Mouse (Mus musculus): ENCODE data around the gene Eif3l. TPM values are rescaled to one million over a fixed set of nuclear protein-coding genes. Genes with fewer than 3 reads are reported as not detected.

The Eif3l gene
- polyA plus RNA-seq (2012; rRNA removed; ENCODE audit: low replicate concordance) = 133 and 209 TPM in 2 replicates

DNA sequence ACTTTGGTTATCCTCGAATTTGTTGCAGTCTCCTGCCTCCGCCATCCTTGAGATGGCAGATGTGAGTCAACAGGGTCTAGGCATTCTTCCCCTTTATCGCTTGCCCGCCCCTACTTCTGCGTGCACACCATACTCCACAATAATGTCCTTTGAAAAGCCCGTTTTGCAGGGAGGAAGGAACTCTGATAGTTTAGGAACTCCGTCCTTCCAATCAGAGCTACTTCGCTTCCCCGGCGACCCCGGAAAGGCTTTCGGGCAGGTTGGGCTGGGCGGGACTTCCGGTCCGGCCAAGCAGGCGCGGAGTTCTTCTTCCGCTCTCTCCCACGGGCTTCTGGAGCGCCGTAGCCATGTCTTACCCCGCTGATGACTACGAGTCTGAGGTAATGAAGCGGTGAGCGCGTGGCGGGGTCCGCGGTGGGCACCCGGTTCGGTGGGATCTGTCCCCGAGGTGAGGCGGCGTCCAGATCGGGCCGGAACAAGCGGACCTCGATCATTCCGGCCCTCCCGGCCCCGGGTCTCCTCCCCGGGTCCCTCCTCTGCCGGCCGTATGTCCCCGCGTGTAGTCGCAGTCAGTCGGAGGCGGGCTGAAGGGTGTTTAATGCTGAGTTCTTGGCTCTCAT, at the start of gene Eif3l:
Eif3l (plus strand) TSS at position 267 of the 620 bp plus-strand sequence.

DNA sequence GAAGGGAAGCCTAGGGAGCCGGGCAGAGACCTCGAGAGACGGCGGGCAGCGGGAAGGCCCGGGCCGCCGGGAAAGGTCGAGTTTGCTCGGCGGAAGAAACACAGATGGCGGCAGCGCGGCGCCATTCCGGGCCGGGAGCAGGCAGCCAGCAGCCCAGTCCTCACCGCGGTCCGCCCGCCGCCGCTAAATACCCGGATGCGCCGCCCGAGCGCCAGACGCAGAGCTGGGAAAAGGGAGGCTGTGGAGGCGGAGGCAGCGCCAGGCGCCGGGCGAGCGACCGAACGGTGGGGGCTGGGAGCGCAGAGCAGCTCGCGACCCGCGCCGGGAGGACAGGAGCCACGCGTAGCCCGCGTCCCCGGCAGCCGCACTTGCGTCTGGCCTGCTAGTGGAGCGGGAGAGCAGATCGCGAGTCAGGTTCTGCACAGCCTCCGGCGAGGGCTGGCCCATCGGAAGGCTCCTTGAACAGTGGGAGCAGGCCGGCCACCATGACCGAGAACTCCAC, 46.7 kb upstream of the Eif3l start, which contains the start of gene H1f0:
H1f0 (plus strand) TSS at position 214 of the 502 bp plus-strand sequence.

DNA sequence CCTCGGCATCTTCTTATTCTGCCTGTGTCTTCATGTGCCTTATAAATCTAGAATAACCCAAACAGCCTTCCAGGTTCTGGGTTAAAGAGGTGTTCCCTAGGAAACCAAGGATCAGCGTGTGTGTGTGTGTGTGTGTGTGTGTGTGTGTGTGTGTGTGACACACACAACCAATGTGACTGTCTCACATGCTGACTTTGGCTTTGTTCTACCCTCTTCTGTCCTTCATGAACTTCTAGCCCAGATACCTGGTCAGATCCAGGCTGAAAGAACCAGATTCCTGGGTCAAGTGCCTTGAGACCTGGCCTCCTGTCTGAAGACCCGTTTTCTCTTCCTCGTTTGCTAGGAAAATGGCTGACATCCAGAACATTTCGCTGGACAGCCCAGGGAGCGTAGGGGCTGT, 33.4 kb upstream of the Eif3l start, which contains the start of gene Galr3:
Galr3 (plus strand) TSS at position 301 of the 400 bp plus-strand sequence.

DNA sequence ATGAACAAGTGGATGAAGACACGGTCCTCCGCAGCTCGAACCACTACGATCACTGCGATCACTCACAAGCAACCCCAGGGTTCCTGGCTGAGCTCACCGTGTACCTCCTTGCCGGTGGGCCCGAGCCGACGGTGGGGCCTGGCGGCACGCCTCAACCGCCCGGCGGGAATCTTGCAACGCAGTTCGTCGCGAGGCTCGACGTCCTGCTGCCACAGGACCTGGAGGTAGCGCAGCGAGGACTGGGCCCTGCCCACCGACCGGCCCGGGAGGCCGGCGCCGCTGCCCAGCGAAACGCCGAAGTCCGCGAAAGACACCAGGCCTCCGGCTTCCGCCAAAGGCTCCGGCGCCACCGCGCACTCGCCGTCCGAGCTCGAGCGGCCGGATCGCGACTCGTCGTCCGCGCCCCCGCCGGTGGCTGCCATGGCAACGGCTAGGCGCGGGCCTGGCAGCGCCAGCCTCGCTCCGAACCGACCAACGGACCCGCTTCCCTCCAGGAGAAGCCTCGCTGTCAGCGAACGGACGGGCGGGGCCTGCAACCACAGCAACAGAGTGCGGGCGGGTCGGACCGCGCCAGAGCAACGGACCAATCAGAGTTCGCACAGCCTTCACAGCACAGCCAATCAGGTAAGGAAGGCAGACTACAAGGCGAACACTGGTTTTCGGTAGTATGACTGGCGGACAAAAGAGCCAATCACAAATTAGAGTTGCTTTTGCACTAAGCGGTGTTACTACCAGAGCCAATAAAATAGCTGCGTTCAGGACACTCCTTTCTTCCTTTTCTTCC, 12.4 kb upstream of the Eif3l start, which contains the start of gene Ankrd54:
Ankrd54 (minus strand) TSS at position 518 of the 784 bp plus-strand sequence.

DNA sequence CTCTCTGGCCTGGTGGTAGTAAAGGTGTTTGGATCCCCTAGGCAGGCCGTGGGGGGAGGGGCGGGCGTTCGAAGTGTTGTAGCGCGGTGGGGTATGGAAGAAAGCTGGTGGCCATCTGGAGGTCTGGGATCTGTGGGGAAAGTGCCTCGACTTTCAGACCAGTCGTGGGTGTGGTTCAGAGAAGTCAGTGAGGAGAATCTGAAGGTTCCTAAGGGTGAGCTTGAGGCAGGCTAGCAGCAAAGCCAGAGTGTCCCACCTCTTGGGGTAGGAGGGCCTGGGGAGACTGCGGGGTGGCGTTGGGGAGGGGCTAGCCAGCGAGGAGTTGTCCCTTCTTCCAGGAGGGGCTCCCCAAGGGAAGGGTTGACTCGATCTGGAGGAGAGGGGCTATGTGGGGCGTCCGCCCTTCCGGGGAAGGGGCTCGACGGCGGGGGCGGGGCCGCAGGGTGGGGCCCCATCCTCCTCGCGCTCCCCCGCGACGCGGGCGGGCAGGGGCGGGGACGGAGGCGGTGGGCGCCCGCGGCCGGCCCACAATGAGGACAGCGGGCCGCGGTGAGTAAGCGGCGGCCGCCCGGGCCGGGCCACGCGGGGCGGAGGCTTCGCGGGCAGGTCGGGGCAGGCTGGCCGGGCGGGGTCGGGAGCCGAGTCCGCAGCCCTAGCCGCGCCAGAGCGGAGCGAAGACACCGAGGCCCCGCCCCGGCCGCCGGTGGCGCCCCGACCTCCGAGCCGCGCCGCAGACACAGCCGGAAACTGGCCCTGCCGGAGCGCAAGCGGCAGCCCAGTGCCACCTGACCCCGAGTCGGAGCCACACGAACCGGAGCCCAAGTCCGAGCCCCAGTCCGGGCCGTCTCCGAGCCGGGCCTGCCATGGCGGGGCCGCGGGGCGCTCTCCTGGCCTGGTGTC, 33.7 kb downstream of the Eif3l start, which contains the start of gene Micall1:
Micall1 (plus strand) TSS at position 478 of the 900 bp plus-strand sequence.

DNA sequence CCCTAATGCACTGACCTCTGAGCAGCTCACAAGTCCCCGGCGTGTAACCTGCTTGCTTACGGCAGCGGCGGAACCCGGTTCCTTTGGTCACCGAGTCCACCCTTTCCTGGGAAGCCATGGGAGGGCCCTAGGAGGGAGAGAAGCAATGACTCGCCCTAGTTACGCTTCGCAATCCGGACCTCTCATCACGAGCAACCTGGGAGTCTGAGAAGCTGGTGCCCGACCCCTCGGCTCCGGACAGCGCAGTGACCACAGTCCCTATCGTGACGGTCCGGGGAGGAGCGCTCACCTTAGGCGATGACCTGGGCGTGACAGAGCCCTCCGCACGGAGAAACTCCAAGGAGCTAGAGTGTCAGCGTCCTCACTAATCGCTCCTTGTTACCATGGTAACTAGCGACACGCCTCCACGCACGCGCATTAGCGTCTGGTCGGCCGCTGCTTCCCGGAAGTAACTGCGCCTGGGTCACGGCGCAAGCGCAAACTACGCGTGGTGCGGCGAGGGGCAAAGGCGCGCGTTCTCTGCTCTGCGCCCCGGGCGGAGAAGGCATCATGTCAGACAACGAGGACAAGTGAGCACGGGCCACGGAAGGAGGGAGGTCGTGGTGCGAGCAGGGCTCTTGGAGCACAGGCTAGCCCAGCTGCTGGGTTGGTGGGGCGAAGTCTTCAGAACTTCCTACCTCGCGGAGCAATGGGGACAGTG, 66.0 kb downstream of the Eif3l start, which contains the start of the genes Polr2f and 1700088E04Rik:
Polr2f (plus strand) TSS at position 144 of the 700 bp plus-strand sequence.
1700088E04Rik (minus strand) TSS at position 388 of the 700 bp plus-strand sequence.

Other genes with a start within 250 kb of the Eif3l start
- gene Cdc42ep1, start 232.6 kb upstream of the Eif3l start, polyA plus RNA-seq (2012; rRNA removed; ENCODE audit: low replicate concordance) = 114 and 140 TPM in 2 replicates
- not detected in 2 replicates for gene Lgals2, start 219.7 kb upstream of the Eif3l start, polyA plus RNA-seq (2012; rRNA removed; ENCODE audit: low replicate concordance)
- 83.0 and 149 TPM in 2 replicates for gene Gga1, start 198.0 kb upstream of the Eif3l start, polyA plus RNA-seq (2012; rRNA removed; ENCODE audit: low replicate concordance)
- 0.09 TPM in 1 of 2 replicates, not detected in the other for gene Gm49510, start 175.5 kb upstream of the Eif3l start, polyA plus RNA-seq (2012; rRNA removed; ENCODE audit: low replicate concordance)
- gene Sh3bp1, start 175.4 kb upstream of the Eif3l start, polyA plus RNA-seq (2012; rRNA removed; ENCODE audit: low replicate concordance) = 123 and 282 TPM in 2 replicates
- 7.8 and 22.8 TPM in 2 replicates for gene Pdxp, start 161.3 kb upstream of the Eif3l start, polyA plus RNA-seq (2012; rRNA removed; ENCODE audit: low replicate concordance)
- 905 and 1,106 TPM in 2 replicates for gene Lgals1, start 148.5 kb upstream of the Eif3l start, polyA plus RNA-seq (2012; rRNA removed; ENCODE audit: low replicate concordance)
- gene Nol12, start 140.2 kb upstream of the Eif3l start, polyA plus RNA-seq (2012; rRNA removed; ENCODE audit: low replicate concordance) = 19.9 and 29.9 TPM in 2 replicates
- 62.5 and 82.9 TPM in 2 replicates for gene Triobp, start 127.5 kb upstream of the Eif3l start, polyA plus RNA-seq (2012; rRNA removed; ENCODE audit: low replicate concordance)
- 54.9 and 109 TPM in 2 replicates for gene H1f0, start 46.7 kb upstream of the Eif3l start, polyA plus RNA-seq (2012; rRNA removed; ENCODE audit: low replicate concordance)
- 0.22 and 2.2 TPM in 2 replicates for gene Galr3, start 33.3 kb upstream of the Eif3l start, polyA plus RNA-seq (2012; rRNA removed; ENCODE audit: low replicate concordance)
- 50.2 and 76.0 TPM in 2 replicates for gene Ankrd54, start 12.3 kb upstream of the Eif3l start, polyA plus RNA-seq (2012; rRNA removed; ENCODE audit: low replicate concordance)
- 31.8 and 55.0 TPM in 2 replicates for gene Micall1, start 33.7 kb downstream of the Eif3l start, polyA plus RNA-seq (2012; rRNA removed; ENCODE audit: low replicate concordance)
- gene Polr2f, start 65.8 kb downstream of the Eif3l start, polyA plus RNA-seq (2012; rRNA removed; ENCODE audit: low replicate concordance) = 30.3 and 37.2 TPM in 2 replicates
- gene 1700088E04Rik, start 66.1 kb downstream of the Eif3l start, polyA plus RNA-seq (2012; rRNA removed; ENCODE audit: low replicate concordance) = 1.7 and 2.4 TPM in 2 replicates
- 49.5 and 61.8 TPM in 2 replicates for gene Sox10, start 90.1 kb downstream of the Eif3l start, polyA plus RNA-seq (2012; rRNA removed; ENCODE audit: low replicate concordance)
- gene Pick1, start 154.0 kb downstream of the Eif3l start, polyA plus RNA-seq (2012; rRNA removed; ENCODE audit: low replicate concordance) = 24.4 and 24.7 TPM in 2 replicates
- gene Gm49486, start 154.2 kb downstream of the Eif3l start, polyA plus RNA-seq (2012; rRNA removed; ENCODE audit: low replicate concordance) = 0.16 TPM in 1 of 2 replicates, not detected in the other
- 0.39 and 0.56 TPM in 2 replicates for gene Slc16a8, start 179.6 kb downstream of the Eif3l start, polyA plus RNA-seq (2012; rRNA removed; ENCODE audit: low replicate concordance)
- gene Baiap2l2, start 210.4 kb downstream of the Eif3l start, polyA plus RNA-seq (2012; rRNA removed; ENCODE audit: low replicate concordance) = 3.0 and 9.8 TPM in 2 replicates